Mouse (Mus musculus) frontal cortex, postnatal 25 days (tissue): ENCODE results near the gene AI837181.

ENCODE experiments used
- DNase-seq, 2 experiments: peaks; one replicate each; pipeline ENCODE4 v3.0.0; 2022; ENCODE audit warnings: low spot score in 2 of 2

AI837181 gene

DNA sequence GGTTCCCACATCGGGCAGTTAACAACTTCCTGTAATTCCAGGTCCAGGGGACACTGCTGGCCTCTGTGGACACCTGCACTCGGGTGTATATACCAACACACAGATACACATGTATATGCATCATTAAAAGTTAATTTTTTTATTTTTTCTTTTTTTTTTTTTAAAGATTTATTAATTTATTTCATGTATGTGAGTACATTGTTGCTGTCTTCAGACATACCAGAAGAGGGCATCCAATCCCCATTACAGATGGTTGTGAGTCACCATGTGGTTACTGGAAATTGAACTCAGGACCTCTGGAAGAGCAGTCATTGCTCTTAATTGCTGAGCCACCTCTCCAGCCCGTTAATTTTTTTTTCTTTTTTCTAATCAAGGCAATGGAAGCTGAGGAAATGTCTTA lies 47.9 kb downstream of the AI837181 start:
- DNase-seq = no peak

DNA sequence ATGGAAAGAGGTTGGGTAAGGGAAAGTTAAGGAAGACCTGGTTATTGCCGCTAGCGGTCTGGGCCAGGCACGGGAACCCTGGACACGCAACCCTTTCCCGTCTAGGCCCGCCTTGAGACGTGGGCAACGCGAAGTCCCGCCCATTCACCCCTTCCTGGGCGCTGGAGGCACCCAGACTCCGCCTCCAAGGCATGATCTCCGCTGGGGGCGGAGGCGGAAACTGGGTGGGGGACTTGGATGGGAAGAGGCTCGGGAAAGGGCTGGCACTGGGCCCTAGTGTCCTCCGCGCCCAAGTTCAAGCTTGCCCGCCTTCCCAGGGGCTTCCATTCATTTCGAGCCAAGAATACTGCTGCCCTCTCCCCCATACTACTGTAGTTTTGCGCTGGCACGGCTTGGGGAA lies 48.8 kb downstream of the AI837181 start, which contains the start of gene Efemp2:
Efemp2 (plus strand) TSS at position 235 of the 400 bp plus-strand sequence.
- peak; percentile 37 to 53 for DNase-seq

DNA sequence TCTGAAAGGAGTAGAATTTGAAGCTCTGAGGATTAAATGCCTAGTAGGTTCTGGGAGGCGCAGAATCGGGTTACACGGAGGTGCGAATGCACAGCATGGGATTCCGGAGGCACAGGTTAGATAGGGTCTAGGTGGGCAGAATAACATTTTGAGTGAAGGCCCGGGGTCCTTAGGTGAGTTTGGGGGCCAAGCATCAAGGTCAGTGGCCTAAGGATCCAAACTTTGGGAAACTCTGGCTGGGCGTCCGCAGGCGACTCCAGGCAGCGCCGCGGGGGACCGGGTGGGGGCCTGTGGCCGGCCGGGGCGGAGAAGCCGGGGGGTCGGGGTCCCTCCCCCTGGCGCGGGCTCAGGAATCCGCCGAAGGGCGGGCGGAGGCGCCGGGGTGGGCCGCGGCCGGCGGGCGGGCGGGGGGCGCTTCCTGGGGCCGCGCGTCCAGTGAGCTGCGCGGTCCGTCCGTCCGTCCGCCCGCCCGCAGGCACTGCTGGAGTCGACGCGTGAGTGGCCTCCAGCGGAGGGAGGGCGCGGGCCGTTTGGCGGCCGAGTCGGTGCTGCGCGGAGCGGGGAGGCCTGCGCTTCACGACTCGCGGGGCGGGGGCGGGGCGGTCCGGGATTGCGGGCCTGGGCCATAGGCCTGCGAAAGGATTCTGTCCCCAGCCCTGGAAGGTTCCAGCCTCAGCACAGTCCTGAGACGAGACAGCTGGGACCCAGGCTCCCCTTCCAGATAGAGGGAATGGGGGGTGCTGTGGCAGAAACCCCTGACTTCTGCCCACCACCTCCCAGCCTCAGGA lies 49.5 kb downstream of the AI837181 start:
- DNase-seq = no peak

DNA sequence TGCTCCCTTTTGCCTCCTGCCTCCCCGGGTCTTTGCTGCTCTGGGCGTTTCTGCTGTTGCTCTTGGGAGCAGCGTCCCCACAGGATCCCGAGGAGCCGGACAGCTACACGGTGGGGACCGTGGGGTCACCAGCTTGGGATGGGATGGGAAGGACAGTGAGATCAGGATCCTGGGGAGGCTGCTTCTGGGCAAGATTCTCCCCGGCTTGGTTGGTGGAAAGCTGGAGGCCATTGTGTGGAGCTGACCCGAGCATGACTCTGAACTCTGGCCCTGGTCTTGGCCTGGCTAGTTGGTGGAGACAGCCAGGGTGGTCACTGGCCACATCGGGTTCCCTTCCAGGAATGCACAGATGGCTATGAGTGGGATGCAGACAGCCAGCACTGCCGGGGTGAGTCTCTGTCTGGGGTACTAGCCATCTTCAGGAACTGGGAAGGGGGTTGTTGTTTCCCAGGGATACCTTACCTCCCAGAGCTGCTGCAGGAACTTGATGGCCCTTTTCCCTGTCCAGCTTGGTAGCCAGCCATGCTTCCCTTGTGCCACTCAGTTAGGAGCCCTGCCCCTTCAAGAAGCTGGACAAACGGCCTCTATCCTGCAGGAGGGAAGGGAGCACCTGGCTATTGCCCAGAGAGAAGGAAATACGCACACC lies 50.2 kb downstream of the AI837181 start:
- no peak for DNase-seq
